Mouse (Mus musculus): Measurements from ENCODE around the gene Glb1. TPM values are rescaled to one million over a fixed set of nuclear protein-coding genes. Genes with fewer than 3 reads are reported as not detected.
A peak's percentile ranks its signal among the peaks of the same experiment; 100 is the strongest.
"Not testable (repeated sequence)": the region's sequence is repeated elsewhere in the genome, so short reads cannot be mapped to it uniquely, and the experiment has no call there.

Gene Glb1
- polyA plus RNA-seq (2012; rRNA removed) (36.6 and 44.0 TPM in 2 replicates), polyA plus RNA-seq (2014; fragmentation: Nextera tagmentation; extraction: Ambion mirVana) (40.7 and 41.9 TPM in 2 replicates)

DNA sequence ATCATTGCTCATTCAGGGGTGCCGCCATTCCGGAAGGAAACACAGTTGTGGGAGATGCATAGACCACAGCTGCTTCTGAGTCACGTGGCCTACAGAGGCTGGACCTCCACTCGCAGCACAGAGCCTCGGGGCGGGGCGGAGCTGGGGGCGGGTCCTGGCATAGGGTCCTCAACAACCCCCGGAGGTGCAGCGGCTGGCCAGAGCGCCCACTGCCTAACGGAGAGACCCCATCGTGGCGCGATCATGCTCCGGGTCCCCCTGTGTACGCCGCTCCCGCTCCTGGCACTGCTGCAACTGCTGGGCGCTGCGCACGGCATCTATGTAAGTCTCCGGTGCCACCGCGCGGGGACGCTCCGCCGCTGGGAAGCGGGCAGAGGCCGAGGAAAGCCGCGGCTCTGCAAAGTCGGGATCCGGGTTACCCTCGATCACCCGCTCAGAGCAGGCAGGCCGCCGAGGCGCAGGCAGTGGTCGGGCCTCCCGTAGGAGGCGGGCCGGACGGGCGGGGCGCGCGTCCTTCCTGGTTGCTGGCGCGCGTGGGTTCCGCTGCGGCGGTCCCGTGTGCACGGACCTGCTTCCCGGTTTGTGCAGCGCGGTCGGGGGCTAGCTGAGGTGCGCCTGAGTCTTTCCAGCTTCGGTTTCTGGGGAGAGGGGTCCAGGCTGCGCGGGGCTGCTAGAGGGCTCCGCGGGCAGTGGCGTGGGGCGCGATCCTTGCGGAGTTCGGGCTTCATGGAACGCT, at the start of gene Glb1, which contains the start of gene Tmppe:
Glb1 (plus strand) TSS at position 128 of the 736 bp plus-strand sequence.
Tmppe (plus strand) TSS at position 157 of the 736 bp plus-strand sequence.
- Histone ChIP-seq H3K36me3 (ENCODE audit: control insufficient read depth, insufficient read depth, low read length) (peaks cover 15% of the 10 kb centered on the region), H3K4me1 (ENCODE audit: control insufficient read depth, insufficient read depth, low read length) (peaks cover 10% of the 10 kb centered on the region), H3K9me3 (ENCODE audit: control insufficient read depth, low read length) (no peaks in the 10 kb centered on the region), H3K9ac (ENCODE audit: low read depth, low read length, severe bottlenecking) (peak within 1 kb of the TSS; percentile 89), H3K27ac (replicated peaks; ENCODE audit: low read depth, low read length) (peak within 1 kb of the TSS; percentile 95), H3K27me3 (ENCODE audit: control insufficient read depth, insufficient read depth, low read length) (no peaks in the 10 kb centered on the region), H3K4me2 (replicated peaks; ENCODE audit: low read depth, low read length, severe bottlenecking) (peak within 1 kb of the TSS; percentile 79), H3K4me3 (replicated peaks; ENCODE audit: low read length) (peak within 1 kb of the TSS; percentile 86)
- peak; percentile 89 for DNase-seq (ENCODE audit: low spot score)
- ATAC-seq (ENCODE audit: low FRiP score, low read depth): peak; percentile 99
- TF ChIP-seq POLR2A (IDR thresholded peaks at IDR 0.05; ENCODE audit: borderline replicate concordance, extremely low read depth, insufficient read depth, insufficient read length): 0 out of 2 replicates have a peak, but pooled peaks have one; percentile 20
- WGBS: under 1% methylated on average over 54 of the region's 73 CpGs

GRCm38 (mm10) chr9:114367783-114368470, 32.9 kb upstream of the Glb1 start:
- DNase-seq (ENCODE audit: low spot score) (peak; percentile 75), ATAC-seq (ENCODE audit: low FRiP score, low read depth) (peak; percentile 83)
- H3K9ac ChIP-seq (ENCODE audit: low read depth, low read length, severe bottlenecking): peak overlapping the region; percentile 61
- no peaks in the 10 kb centered on the region for H3K4me1 ChIP-seq (ENCODE audit: control insufficient read depth, insufficient read depth, low read length)
- peak overlapping the region; percentile 51 for H3K4me3 ChIP-seq (replicated peaks; ENCODE audit: low read length)
- H3K36me3 ChIP-seq (ENCODE audit: control insufficient read depth, insufficient read depth, low read length): no peaks in the 10 kb centered on the region
- H3K27me3 ChIP-seq (ENCODE audit: control insufficient read depth, insufficient read depth, low read length): no peaks in the 10 kb centered on the region
- TF ChIP-seq POLR2A (IDR thresholded peaks at IDR 0.05; ENCODE audit: borderline replicate concordance, extremely low read depth, insufficient read depth, insufficient read length): no peak
- peak overlapping the region; percentile 88 for H3K4me2 ChIP-seq (replicated peaks; ENCODE audit: low read depth, low read length, severe bottlenecking)
- under 1% methylated on average over 47 of the region's 48 CpGs for WGBS
- no peaks in the 10 kb centered on the region for H3K9me3 ChIP-seq (ENCODE audit: control insufficient read depth, low read length)
- no peak overlapping the region for H3K27ac ChIP-seq (replicated peaks; ENCODE audit: low read depth, low read length)

DNA sequence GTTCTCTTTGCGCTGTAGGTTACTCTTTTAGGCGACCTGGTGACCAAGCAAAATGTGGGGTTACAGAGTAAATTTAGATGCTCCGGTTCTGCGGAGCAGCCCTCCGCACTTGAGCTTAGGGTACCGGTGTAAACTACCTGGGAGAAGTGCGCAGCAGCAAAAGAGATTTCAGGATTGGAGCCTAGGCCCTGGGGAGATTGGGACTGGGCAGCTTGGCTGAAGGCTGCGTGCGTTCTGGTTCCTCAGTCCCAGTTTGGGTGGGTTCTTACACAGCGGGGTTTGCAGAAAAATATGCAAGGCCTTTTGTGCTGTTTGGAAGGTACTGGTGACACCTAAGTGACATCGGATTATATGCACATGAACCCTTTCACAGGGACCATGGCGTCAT, 32.4 kb upstream of the Glb1 start:
- H3K4me3 ChIP-seq (replicated peaks; ENCODE audit: low read length): peak overlapping the region; percentile 51
- 0 out of 2 replicates have a peak, but pooled peaks have one; percentile 17 for ATAC-seq (ENCODE audit: low FRiP score, low read depth)
- no peaks in the 10 kb centered on the region for H3K4me1 ChIP-seq (ENCODE audit: control insufficient read depth, insufficient read depth, low read length)
- H3K27me3 ChIP-seq (ENCODE audit: control insufficient read depth, insufficient read depth, low read length): no peaks in the 10 kb centered on the region
- 0 out of 2 replicates have a peak, but pooled peaks cover 2% of the 10 kb centered on the region for H3K36me3 ChIP-seq (ENCODE audit: control insufficient read depth, insufficient read depth, low read length)
- no peak overlapping the region for H3K27ac ChIP-seq (replicated peaks; ENCODE audit: low read depth, low read length)
- H3K4me2 ChIP-seq (replicated peaks; ENCODE audit: low read depth, low read length, severe bottlenecking): peak overlapping the region; percentile 88
- no peak for TF ChIP-seq POLR2A (IDR thresholded peaks at IDR 0.05; ENCODE audit: borderline replicate concordance, extremely low read depth, insufficient read depth, insufficient read length)
- H3K9me3 ChIP-seq (ENCODE audit: control insufficient read depth, low read length): no peaks in the 10 kb centered on the region
- DNase-seq (ENCODE audit: low spot score): no peak
- H3K9ac ChIP-seq (ENCODE audit: low read depth, low read length, severe bottlenecking): peak overlapping the region; percentile 61
- WGBS: 12% methylated on average over 12 of the region's 12 CpGs

- H3K4me2 ChIP-seq (replicated peaks; ENCODE audit: low read depth, low read length, severe bottlenecking); H3K27ac ChIP-seq (replicated peaks; ENCODE audit: low read depth, low read length); H3K4me3 ChIP-seq (replicated peaks; ENCODE audit: low read length); DNase-seq (ENCODE audit: low spot score); H3K9me3 ChIP-seq (ENCODE audit: control insufficient read depth, low read length); H3K4me1 ChIP-seq (ENCODE audit: control insufficient read depth, insufficient read depth, low read length); ATAC-seq (ENCODE audit: low FRiP score, low read depth); H3K27me3 ChIP-seq (ENCODE audit: control insufficient read depth, insufficient read depth, low read length); H3K36me3 ChIP-seq (ENCODE audit: control insufficient read depth, insufficient read depth, low read length); H3K9ac ChIP-seq (ENCODE audit: low read depth, low read length, severe bottlenecking): not testable (repeated sequence)
- WGBS: 60% methylated on average over 5 of the region's 5 CpGs
Measured at GRCm38 (mm10) chr9:114369389-114369788, 31.5 kb upstream of the Glb1 start.

GRCm38 (mm10) chr9:114371717-114372116, 29.2 kb upstream of the Glb1 start:
- H3K27me3 ChIP-seq (ENCODE audit: control insufficient read depth, insufficient read depth, low read length); H3K9ac ChIP-seq (ENCODE audit: low read depth, low read length, severe bottlenecking); H3K27ac ChIP-seq (replicated peaks; ENCODE audit: low read depth, low read length); H3K4me1 ChIP-seq (ENCODE audit: control insufficient read depth, insufficient read depth, low read length); ATAC-seq (ENCODE audit: low FRiP score, low read depth); H3K9me3 ChIP-seq (ENCODE audit: control insufficient read depth, low read length); H3K4me2 ChIP-seq (replicated peaks; ENCODE audit: low read depth, low read length, severe bottlenecking); DNase-seq (ENCODE audit: low spot score); H3K4me3 ChIP-seq (replicated peaks; ENCODE audit: low read length): not testable (repeated sequence)
- peaks cover 16% of the 10 kb centered on the region for H3K36me3 ChIP-seq (ENCODE audit: control insufficient read depth, insufficient read depth, low read length)
- WGBS: 34% methylated on average over 5 of the region's 5 CpGs
